Mouse (Mus musculus): ENCODE results near the gene Anxa9.

GRCm38 (mm10) chr3:95310496-95310895, 3.5 kb upstream of the Anxa9 start:
- no peak for TF ChIP-seq TCF3 (IDR thresholded peaks at IDR 0.05; ENCODE audit: insufficient read length, low read depth)
- no peak for TF ChIP-seq MYOD1 (IDR thresholded peaks at IDR 0.05; ENCODE audit: control insufficient read depth in 1 of 3, insufficient read length in 2 of 3, low read depth in 2 of 3)
- no peak for TF ChIP-seq POLR2A (IDR thresholded peaks at IDR 0.05; ENCODE audit: insufficient read length, low read depth)
- no peak for TF ChIP-seq E2F4 (IDR thresholded peaks at IDR 0.05; ENCODE audit: insufficient read depth)
- TF ChIP-seq MAX (IDR thresholded peaks at IDR 0.05; ENCODE audit: low read depth) = no peak
- TF ChIP-seq POLR2AphosphoS2 (IDR thresholded peaks at IDR 0.05; ENCODE audit: insufficient read length, low read depth) = no peak
- no peak for TF ChIP-seq MYOG (IDR thresholded peaks at IDR 0.05; ENCODE audit: control insufficient read depth in 1 of 3, insufficient read depth in 1 of 3, insufficient read length in 2 of 3, low read depth in 2 of 3)
- no peak for TF ChIP-seq TCF12 (IDR thresholded peaks at IDR 0.05; ENCODE audit: insufficient read depth, poor library complexity, severe bottlenecking)
- TF ChIP-seq CEBPB (IDR thresholded peaks at IDR 0.05; ENCODE audit: insufficient read depth, poor library complexity, severe bottlenecking) = no peak

Measured in myocyte (in vitro differentiated cells).